Mouse (Mus musculus): Measurements from ENCODE around the gene Wnt3a. TPM values are rescaled to one million over a fixed set of nuclear protein-coding genes. Genes with fewer than 3 reads are reported as not detected.

Wnt3a gene
- total and polyA plus RNA-seq, 3 experiments: not detected

GRCm38 (mm10) chr11:59259647-59260046, 30.9 kb downstream of the Wnt3a start:
- no peaks in the 10 kb centered on the region for H3K79me2 ChIP-seq (ENCODE audit: control insufficient read depth, insufficient read depth, low read length, poor library complexity)
- H3K9me3 ChIP-seq (replicated peaks; ENCODE audit: insufficient read depth, low read length): no peaks in the 10 kb centered on the region
- peak; percentile 31 for DNase-seq (ENCODE audit: low read depth, low spot score)
- H3K27ac ChIP-seq (ENCODE audit: control insufficient read depth, low read depth, low read length): no peak overlapping the region
- H3K9ac ChIP-seq (ENCODE audit: control insufficient read depth, low read depth, low read length, poor library complexity, severe bottlenecking): no peak overlapping the region
- peaks cover 11 to 25% of the 10 kb centered on the region in 2 experiments for H3K4me1 ChIP-seq (ENCODE audit: control insufficient read depth in 1 of 2, insufficient read depth in 2 of 2, low read length in 2 of 2)
- H3K27me3 ChIP-seq (ENCODE audit: control insufficient read depth in 1 of 2, insufficient read depth in 2 of 2, low read length in 2 of 2): peaks cover 6 to 10% of the 10 kb centered on the region in 2 experiments
- H3K36me3 ChIP-seq (ENCODE audit: control insufficient read depth in 1 of 2, insufficient read depth in 2 of 2, low read length in 2 of 2): peaks cover 0 to 16% of the 10 kb centered on the region in 2 experiments; a peak in 2 of 4 replicates
- H3K4me3 ChIP-seq (ENCODE audit: control insufficient read depth in 1 of 2, insufficient read depth in 1 of 2, low read depth in 2 of 2, low read length in 2 of 2): no peak overlapping the region
- TF ChIP-seq SMC3 (IDR thresholded peaks at IDR 0.05; ENCODE audit: low read depth, low read length) (no peak), SIN3A (IDR thresholded peaks at IDR 0.05; ENCODE audit: low read length) (no peak), RAD21 (IDR thresholded peaks at IDR 0.05; ENCODE audit: low read depth, low read length) (no peak), ZMIZ1 (IDR thresholded peaks at IDR 0.05; ENCODE audit: low read depth, low read length) (no peak), GATA1 (IDR thresholded peaks at IDR 0.05; ENCODE audit: low read depth, low read length) (peak; percentile 74), TBP (IDR thresholded peaks at IDR 0.05; ENCODE audit: low read depth, low read length) (no peak), POLR2AphosphoS5 (IDR thresholded peaks at IDR 0.05; ENCODE audit: borderline replicate concordance, low read depth, low read length) (no peak), USF2 (IDR thresholded peaks at IDR 0.05; ENCODE audit: borderline replicate concordance in 1 of 2, insufficient read depth in 1 of 2, low read depth in 1 of 2, low read length in 2 of 2) (no peak), KAT2A (conservative IDR thresholded peaks at IDR 0.05; ENCODE audit: low read depth, low read length) (no peak), CHD1 (IDR thresholded peaks at IDR 0.05; ENCODE audit: low read depth, low read length) (no peak), POLR2A (IDR thresholded peaks at IDR 0.05; ENCODE audit: control insufficient read depth in 1 of 2, insufficient read depth in 1 of 2, low read depth in 1 of 2, low read length in 2 of 2, poor library complexity in 1 of 2) (no peak), ZC3H11A (IDR thresholded peaks at IDR 0.05; ENCODE audit: low read depth, low read length) (no peak), ETS1 (IDR thresholded peaks at IDR 0.05; ENCODE audit: low read depth, low read length) (peak; percentile 37; the same call in 1 of the 2 replicates), MEF2A (IDR thresholded peaks at IDR 0.05; ENCODE audit: extremely low read depth, insufficient replicate concordance, low read depth, low read length, poor library complexity, severe bottlenecking) (no peak), JUND (IDR thresholded peaks at IDR 0.05; ENCODE audit: low read depth, low read length) (no peak), RCOR1 (IDR thresholded peaks at IDR 0.05; ENCODE audit: low read depth, low read length) (peak; percentile 98), BHLHE40 (IDR thresholded peaks at IDR 0.05; ENCODE audit: borderline replicate concordance, low read depth, low read length) (peak; percentile 26; the same call in 1 of the 2 replicates), CHD2 (IDR thresholded peaks at IDR 0.05; ENCODE audit: low read length) (no peak), HCFC1 (IDR thresholded peaks at IDR 0.05; ENCODE audit: low read depth, low read length) (no peak), POLR2AphosphoS2 (IDR thresholded peaks at IDR 0.05; ENCODE audit: low read length) (no peak), MYB (IDR thresholded peaks at IDR 0.05; ENCODE audit: low read depth, low read length) (no peak), EP300 (IDR thresholded peaks at IDR 0.05; ENCODE audit: low read depth in 1 of 2, low read length in 2 of 2) (peak in 1 of 2 experiments; percentile 72; a peak in 2 of 4 replicates), CTCF (IDR thresholded peaks at IDR 0.05 in 2 of 3, conservative IDR thresholded peaks at IDR 0.05 in 1 of 3; ENCODE audit: control insufficient read depth in 1 of 3, insufficient read depth in 1 of 3, low read depth in 2 of 3, low read length in 3 of 3, poor library complexity in 1 of 3, severe bottlenecking in 1 of 3) (no peak), NELFE (IDR thresholded peaks at IDR 0.05; ENCODE audit: low read depth, low read length) (no peak), NRF1 (IDR thresholded peaks at IDR 0.05; ENCODE audit: insufficient read depth, low read depth, low read length, poor library complexity, severe bottlenecking) (no peak), MYC (IDR thresholded peaks at IDR 0.05; ENCODE audit: low read depth, low read length) (no peak), TCF12 (IDR thresholded peaks at IDR 0.05; ENCODE audit: low read depth, low read length) (peak; percentile 52; the same call in 1 of the 2 replicates)

All from MEL (cell line).